Mouse (Mus musculus) forebrain, embryonic 14.5 days (tissue): ENCODE measurements around the gene E430018J23Rik. TPM values are rescaled to one million over a fixed set of nuclear protein-coding genes. Genes with fewer than 3 reads are reported as not detected.
A peak's percentile ranks its signal among the peaks of the same experiment; 100 is the strongest.

Experiments used
- ATAC-seq: fragments of 200-750 bp; cut with Nextera tagmentation; 2 replicates; pipeline ENCODE4 v1.8.0; 2017; ENCODE audit warnings: mild to moderate bottlenecking, moderate library complexity
- DNase-seq: peaks from one replicate; pipeline ENCODE4 v3.0.0-alpha.2; 2015; ENCODE audit warnings: low spot score
- H3K27ac ChIP-seq: fragments of 300-500 bp; sonication (generic); 2 replicates; pipeline ENCODE4 v1.5.1; 2014; ENCODE audit warnings: low read depth, mild to moderate bottlenecking, control low read depth, low read length, moderate library complexity
- H3K27me3 ChIP-seq: fragments of 300-500 bp; sonication (generic); replicated peaks from 2 replicates; pipeline ENCODE4 v1.6.1; 2014; ENCODE audit warnings: low read length, control low read depth, mixed read lengths; ENCODE audit not compliant: control insufficient read depth, insufficient read depth
- H3K36me3 ChIP-seq: fragments of 300-500 bp; sonication (generic); 2 replicates; pipeline ENCODE4 v1.6.1; 2014; ENCODE audit warnings: low read length, control low read depth; ENCODE audit not compliant: control insufficient read depth, insufficient read depth
- H3K4me1 ChIP-seq: fragments of 300-500 bp; sonication (generic); 2 replicates; pipeline ENCODE4 v1.6.1; 2014; ENCODE audit warnings: antibody characterized with exemption, low read length, control low read depth; ENCODE audit not compliant: control insufficient read depth, insufficient read depth
- H3K4me2 ChIP-seq: fragments of 300-500 bp; sonication (generic); 2 replicates; pipeline ENCODE4 v1.6.1; 2014; ENCODE audit warnings: mild to moderate bottlenecking, control low read depth, low read length
- H3K4me3 ChIP-seq: fragments of 300-500 bp; sonication (generic); 2 replicates; pipeline ENCODE4 v1.5.1; 2014; ENCODE audit warnings: low read depth, low read length, control low read depth
- H3K9ac ChIP-seq: fragments of 300-500 bp; sonication (generic); 2 replicates; pipeline ENCODE4 v1.6.1; 2014; ENCODE audit warnings: mild to moderate bottlenecking, low read length, control low read depth, moderate library complexity
- H3K9me3 ChIP-seq: fragments of 300-500 bp; sonication (generic); replicated peaks from 2 replicates; pipeline ENCODE4 v1.6.1; 2016; ENCODE audit warnings: low read length, control low read depth, mixed read lengths; ENCODE audit not compliant: control insufficient read depth
- WGBS: fragments of 180-500 bp; shearing (Covaris S2); extraction: QIAGEN DNeasy Blood & Tissue Kit; methylation state at CpG from one replicate; pipeline ENCODE4 v1.1.7; 2014; 5-methylcytosine and 5-hydroxymethylcytosine counted together
- polyA plus RNA-seq: library from polyadenylated mRNA; unstranded; fragments of >200 nt; fragmentation: Nextera tagmentation; extraction: Ambion mirVana; gene quantifications from 2 replicates; pipeline ENCODE4 v1.2.1, GENCODE M21; 2014

The E430018J23Rik gene
- polyA plus RNA-seq: 7.4 and 7.5 TPM in 2 replicates

DNA sequence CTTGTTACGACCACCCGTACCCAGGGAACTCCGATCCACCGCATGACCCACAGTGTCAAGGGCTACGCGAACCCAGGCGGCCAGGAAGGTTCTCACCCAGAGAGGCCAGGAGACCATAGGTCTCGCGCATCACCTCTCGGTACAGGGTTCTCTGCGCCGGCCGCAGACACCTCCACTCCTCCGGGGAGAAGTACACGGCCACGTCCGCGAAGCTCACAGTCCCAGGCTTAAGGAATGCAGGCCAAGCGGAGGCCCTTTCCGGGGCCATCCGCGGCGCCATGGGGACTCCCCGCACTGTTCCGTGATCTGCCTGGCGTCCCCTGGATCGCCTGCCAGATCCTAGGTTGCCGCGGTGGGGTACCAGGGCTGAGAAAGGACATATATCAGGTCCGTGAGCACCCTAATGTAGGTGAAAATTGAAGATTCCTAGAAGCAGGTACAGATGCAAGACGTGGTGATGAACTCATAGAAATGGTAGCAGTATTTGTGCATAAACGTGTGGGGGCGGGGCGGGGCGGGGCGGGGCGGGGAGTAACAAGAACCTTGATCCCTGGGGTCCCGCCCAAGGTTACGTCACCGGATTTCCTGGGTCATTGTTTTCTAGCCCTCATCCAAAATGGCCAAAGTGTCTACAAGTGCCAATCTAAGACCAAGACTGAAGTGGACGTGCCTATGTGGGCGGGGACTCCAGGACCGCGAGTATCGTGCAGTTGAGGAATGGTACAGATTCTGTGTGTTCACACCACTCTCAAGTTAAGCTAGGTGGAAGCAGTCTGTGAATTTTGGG lies at the start of gene E430018J23Rik:
TSS of gene E430018J23Rik (minus strand) at position 473 of the 787 bp plus-strand sequence.
- H3K4me3 ChIP-seq: peak within 1 kb of the TSS; percentile 63
- no peaks in the 10 kb centered on the region for H3K27me3 ChIP-seq
- H3K27ac ChIP-seq: peak within 1 kb of the TSS; percentile 79
- peak within 1 kb of the TSS; percentile 85 for H3K9ac ChIP-seq
- H3K9me3 ChIP-seq: no peaks in the 10 kb centered on the region
- under 1% methylated on average over 45 of the region's 45 CpGs for WGBS
- peaks cover 10% of the 10 kb centered on the region; the same call in 1 of the 2 replicates for H3K4me1 ChIP-seq
- H3K4me2 ChIP-seq: peak within 1 kb of the TSS; percentile 79
- ATAC-seq (peak; percentile 94), DNase-seq (peak; percentile 98)
- peaks cover 7% of the 10 kb centered on the region for H3K36me3 ChIP-seq

DNA sequence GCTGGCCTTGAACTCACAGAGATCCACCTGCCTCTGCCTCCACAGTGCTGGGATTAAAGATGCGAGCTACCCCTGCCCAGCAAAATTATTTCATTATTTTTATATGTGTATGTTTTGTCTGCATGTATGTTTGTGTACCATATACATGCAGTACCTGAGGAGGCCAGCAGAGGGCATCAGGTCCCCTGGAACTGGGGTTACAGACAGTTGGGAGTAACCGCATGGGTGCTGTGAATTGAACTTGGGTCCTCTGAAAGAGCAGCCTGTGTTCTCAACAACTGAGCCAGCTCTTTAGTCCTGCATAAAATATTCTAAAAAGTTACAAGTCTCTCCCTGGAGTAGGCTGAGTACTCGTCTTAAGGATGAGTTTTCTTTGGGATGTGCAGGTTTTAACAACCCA lies 44.3 kb upstream of the E430018J23Rik start:
- H3K27ac ChIP-seq: no peak overlapping the region
- no peak overlapping the region for H3K4me2 ChIP-seq
- H3K36me3 ChIP-seq: peaks cover 14% of the 10 kb centered on the region
- H3K4me1 ChIP-seq: no peaks in the 10 kb centered on the region
- H3K9me3 ChIP-seq: 0 out of 2 replicates have a peak, but pooled peaks cover 2% of the 10 kb centered on the region
- no peak for ATAC-seq
- no peak for DNase-seq
- H3K27me3 ChIP-seq: 0 out of 2 replicates have a peak, but pooled peaks cover 2% of the 10 kb centered on the region
- WGBS: 91% methylated on average over 3 of the region's 3 CpGs
- H3K4me3 ChIP-seq: no peak overlapping the region
- no peak overlapping the region for H3K9ac ChIP-seq

DNA sequence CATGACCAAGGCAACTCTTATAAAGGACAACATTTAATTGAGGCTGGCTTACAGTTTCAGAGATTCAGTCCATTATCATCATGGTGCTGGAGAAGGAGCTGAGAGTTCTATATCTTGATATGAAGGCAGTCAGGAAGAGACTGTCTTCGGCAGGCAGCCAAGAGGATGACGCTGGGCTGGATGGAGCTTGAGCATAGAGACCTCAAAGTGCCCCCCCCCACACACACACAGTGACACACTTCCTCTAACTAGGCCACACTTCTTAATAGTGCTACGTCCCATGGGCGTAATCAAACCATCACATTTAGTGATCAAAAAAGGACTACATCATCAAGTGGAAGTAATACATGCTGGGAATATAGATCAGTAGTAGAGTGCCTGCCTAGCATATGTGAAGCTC lies 41.8 kb upstream of the E430018J23Rik start:
- Histone ChIP-seq H3K9me3 (0 out of 2 replicates have a peak, but pooled peaks cover 2% of the 10 kb centered on the region), H3K9ac (no peak overlapping the region), H3K27me3 (peaks cover 5% of the 10 kb centered on the region; the same call in 1 of the 2 replicates), H3K27ac (no peak overlapping the region), H3K4me1 (no peaks in the 10 kb centered on the region), H3K36me3 (no peaks in the 10 kb centered on the region), H3K4me3 (no peak overlapping the region), H3K4me2 (no peak overlapping the region)
- WGBS: 95% methylated on average over 4 of the region's 4 CpGs
- no peak for DNase-seq
- ATAC-seq: no peak

DNA sequence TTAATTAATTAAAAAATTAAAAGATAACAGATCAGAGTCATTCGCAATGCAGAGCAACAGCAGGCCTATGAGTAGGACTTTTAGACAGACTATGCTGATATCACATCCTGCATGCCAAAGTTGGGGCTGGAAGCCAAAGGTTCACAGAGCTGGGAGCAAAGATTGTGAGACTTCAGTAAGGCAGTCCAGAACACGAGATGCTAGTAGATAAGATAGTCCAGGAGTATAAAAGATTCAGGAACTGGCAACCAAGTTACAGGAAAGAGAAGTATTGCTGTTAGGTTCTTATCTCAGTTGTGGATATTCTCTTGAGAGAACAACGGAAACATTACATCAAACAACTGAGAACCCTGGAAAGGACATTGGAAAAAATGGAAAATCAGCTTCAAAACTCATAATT lies 32.9 kb upstream of the E430018J23Rik start:
- Histone ChIP-seq H3K9me3 (no peaks in the 10 kb centered on the region), H3K27ac (no peak overlapping the region), H3K4me2 (no peak overlapping the region), H3K4me1 (no peaks in the 10 kb centered on the region), H3K9ac (no peak overlapping the region), H3K4me3 (no peak overlapping the region), H3K27me3 (0 out of 2 replicates have a peak, but pooled peaks cover 4% of the 10 kb centered on the region), H3K36me3 (no peaks in the 10 kb centered on the region)
- DNase-seq (no peak), ATAC-seq (no peak)
- 71% methylated on average over 3 of the region's 3 CpGs for WGBS

DNA sequence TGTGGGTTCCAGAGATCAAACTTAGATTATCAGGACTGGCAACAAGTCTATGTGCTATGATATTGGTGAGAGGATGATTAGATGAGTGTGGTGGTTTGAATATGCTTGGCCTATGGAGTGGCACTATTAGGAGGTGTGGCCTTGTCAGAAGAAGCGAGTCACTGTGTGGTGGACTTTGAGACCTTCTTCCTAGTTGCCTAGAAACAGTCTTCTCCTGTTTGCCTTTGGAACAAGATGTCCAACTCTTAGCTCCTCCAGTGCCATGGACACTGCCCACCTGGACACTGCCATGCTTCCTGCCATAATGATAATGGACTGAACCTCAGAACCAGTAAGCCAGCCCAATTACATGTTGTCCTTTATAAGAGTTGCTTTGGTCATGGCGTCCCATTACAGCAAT lies 32.5 kb upstream of the E430018J23Rik start:
- H3K27ac ChIP-seq: no peak overlapping the region
- H3K9ac ChIP-seq: no peak overlapping the region
- peaks cover 3% of the 10 kb centered on the region for H3K4me1 ChIP-seq
- no peaks in the 10 kb centered on the region for H3K9me3 ChIP-seq
- H3K27me3 ChIP-seq: 0 out of 2 replicates have a peak, but pooled peaks cover 4% of the 10 kb centered on the region
- no peak overlapping the region for H3K4me3 ChIP-seq
- no peaks in the 10 kb centered on the region for H3K36me3 ChIP-seq
- no peak overlapping the region for H3K4me2 ChIP-seq
- WGBS: 83% methylated on average over 2 of the region's 2 CpGs
- DNase-seq (no peak), ATAC-seq (no peak)

DNA sequence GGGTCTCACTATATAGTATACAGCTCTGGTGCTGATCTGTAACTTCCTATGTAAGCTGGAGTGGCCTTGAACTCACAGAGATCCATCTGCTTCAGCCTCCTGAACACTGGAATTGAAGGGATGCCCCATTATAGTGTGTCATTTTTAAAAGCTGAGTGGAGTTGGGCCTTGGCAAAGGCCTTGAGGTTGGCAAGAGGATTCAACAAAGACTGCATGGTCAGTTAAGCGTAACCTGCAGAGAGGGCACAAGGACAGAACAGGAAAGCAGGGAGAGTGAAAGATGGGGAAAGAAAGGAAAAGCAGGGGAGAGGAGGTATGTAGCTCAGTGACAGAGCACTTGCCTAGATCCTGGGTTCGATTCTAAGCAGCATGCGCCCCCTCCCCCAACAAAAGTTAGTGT lies 31.9 kb upstream of the E430018J23Rik start:
- H3K4me3 ChIP-seq: no peak overlapping the region
- H3K9ac ChIP-seq: no peak overlapping the region
- peaks cover 5% of the 10 kb centered on the region for H3K4me1 ChIP-seq
- no peak overlapping the region for H3K27ac ChIP-seq
- 89% methylated on average over 3 of the region's 3 CpGs for WGBS
- ATAC-seq (no peak), DNase-seq (no peak)
- H3K9me3 ChIP-seq: no peaks in the 10 kb centered on the region
- no peak overlapping the region for H3K4me2 ChIP-seq
- H3K36me3 ChIP-seq: no peaks in the 10 kb centered on the region
- 0 out of 2 replicates have a peak, but pooled peaks cover 4% of the 10 kb centered on the region for H3K27me3 ChIP-seq

DNA sequence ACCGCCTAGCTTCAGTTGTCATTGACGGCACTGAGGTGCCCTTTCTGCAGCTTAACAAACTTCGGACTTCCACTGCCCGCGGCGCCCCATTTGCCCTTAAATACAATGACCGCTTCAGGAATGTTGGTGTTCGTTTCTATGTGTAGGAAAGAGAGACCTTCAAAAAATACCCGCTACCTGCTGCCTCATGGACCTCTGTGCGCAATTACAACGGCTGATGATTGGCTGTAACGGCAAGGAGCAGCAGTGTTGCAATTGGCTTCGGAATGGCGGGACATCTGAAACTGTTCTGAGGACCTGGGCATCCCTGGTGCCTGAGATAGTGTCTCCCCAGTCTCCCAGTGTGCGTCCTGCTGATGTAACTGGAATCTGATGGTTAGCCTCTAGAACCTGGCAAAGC lies 28.8 kb upstream of the E430018J23Rik start:
- Histone ChIP-seq H3K27ac (no peak overlapping the region), H3K4me3 (peak overlapping the region; percentile 75), H3K9ac (peak overlapping the region; percentile 92; the same call in 1 of the 2 replicates), H3K36me3 (peaks cover 18% of the 10 kb centered on the region), H3K27me3 (0 out of 2 replicates have a peak, but pooled peaks cover 4% of the 10 kb centered on the region), H3K9me3 (no peaks in the 10 kb centered on the region), H3K4me2 (peak overlapping the region; percentile 81), H3K4me1 (peaks cover 5% of the 10 kb centered on the region)
- peak; percentile 65 for DNase-seq
- peak; percentile 78 for ATAC-seq
- WGBS: under 1% methylated on average over 15 of the region's 15 CpGs

DNA sequence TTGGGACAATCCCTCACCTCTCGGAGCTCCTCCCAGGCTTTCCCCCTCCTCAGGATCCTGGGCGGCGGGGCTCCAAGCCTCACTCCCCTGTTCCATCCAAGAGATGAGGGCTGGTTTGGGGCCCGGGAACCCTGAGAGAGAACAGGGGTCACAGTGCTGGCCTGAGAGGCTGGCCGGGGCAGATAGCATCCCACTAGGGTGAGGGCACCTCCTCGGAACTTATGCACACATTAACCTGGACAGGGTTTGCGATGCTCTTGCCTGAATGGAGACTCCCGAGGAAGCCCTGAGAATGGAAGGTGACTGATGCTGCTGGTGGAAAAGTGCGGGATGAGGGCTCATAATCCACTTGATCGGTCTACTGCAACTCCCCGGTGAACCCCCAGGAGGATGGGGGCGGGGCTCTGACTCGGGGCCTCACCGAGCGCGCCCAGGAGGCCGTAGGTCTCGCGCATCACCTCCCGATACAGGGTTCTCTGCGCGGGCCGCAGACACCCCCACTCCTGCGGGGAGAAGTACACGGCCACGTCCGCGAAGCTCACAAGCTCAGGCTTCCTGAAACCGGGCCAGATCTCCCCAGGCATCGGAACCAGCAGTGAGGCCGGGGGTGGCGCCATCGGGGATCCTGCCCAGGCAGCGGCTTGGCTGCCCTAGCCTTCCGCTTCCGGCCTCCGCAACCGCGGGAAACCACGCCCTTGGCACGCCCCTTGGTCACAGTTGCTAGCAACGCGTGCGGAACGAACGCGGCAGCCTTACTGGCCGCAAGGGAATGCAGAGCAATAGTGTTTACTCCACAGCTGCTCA lies 28.2 kb upstream of the E430018J23Rik start, which contains the start of gene Zfp688:
TSS of gene Zfp688 (minus strand) at position 681 of the 804 bp plus-strand sequence.
- Histone ChIP-seq H3K4me1 (peaks cover 5% of the 10 kb centered on the region), H3K9me3 (no peaks in the 10 kb centered on the region), H3K4me3 (peak within 1 kb of the TSS; percentile 75), H3K9ac (peak within 1 kb of the TSS; percentile 92), H3K27ac (peak within 1 kb of the TSS; percentile 58), H3K4me2 (peak within 1 kb of the TSS; percentile 81), H3K36me3 (peaks cover 18% of the 10 kb centered on the region), H3K27me3 (0 out of 2 replicates have a peak, but pooled peaks cover 4% of the 10 kb centered on the region)
- 1% methylated on average over 44 of the region's 48 CpGs for WGBS
- peak; percentile 94 for DNase-seq
- ATAC-seq: peak; percentile 99
